Mouse (Mus musculus) G1E (cell line): ENCODE measurements around the gene Anks6. TPM values are rescaled to one million over a fixed set of nuclear protein-coding genes. Genes with fewer than 3 reads are reported as not detected.

Experiments
- ATAC-seq: 2 replicates; pipeline ENCODE4 v1.8.0; 2016; ENCODE audit warnings: mild to moderate bottlenecking; ENCODE audit not compliant: insufficient number of reproducible peaks, poor library complexity, low FRiP score, severe bottlenecking; ENCODE audit errors: extremely low read depth
- DNase-seq: peaks from one replicate; pipeline ENCODE4 v3.0.0; 2012; ENCODE audit warnings: low spot score
- H3K27me3 ChIP-seq: 2 replicates; pipeline ENCODE4 v1.6.1; 2012; ENCODE audit warnings: mild to moderate bottlenecking, low read length, inconsistent platforms; ENCODE audit not compliant: insufficient read depth
- H3K36me3 ChIP-seq: replicated peaks from 2 replicates; pipeline ENCODE3; 2012; ENCODE audit warnings: mild to moderate bottlenecking, inconsistent platforms
- H3K4me1 ChIP-seq: 2 replicates; pipeline ENCODE4 v1.6.1; 2012; ENCODE audit warnings: low read depth, low read length, inconsistent platforms, mixed read lengths; ENCODE audit not compliant: insufficient read depth
- H3K4me3 ChIP-seq: 2 replicates; pipeline ENCODE4 v1.5.1; 2012; ENCODE audit warnings: low read depth, mild to moderate bottlenecking, inconsistent platforms, low read length, moderate library complexity, mixed read lengths
- H3K9me3 ChIP-seq: replicated peaks from 2 replicates; pipeline ENCODE4 v1.6.1; 2012; ENCODE audit warnings: inconsistent platforms
- CTCF ChIP-seq: IDR thresholded peaks from 2 replicates; pipeline ENCODE4 v1.5.1; 2012; ENCODE audit warnings: low read depth, low read length, inconsistent platforms, mixed read lengths
- GATA1 ChIP-seq: IDR thresholded peaks from 2 replicates; pipeline ENCODE4 v1.6.1; 2012; ENCODE audit warnings: borderline replicate concordance, low read length, inconsistent platforms, mixed read lengths
- GATA2 ChIP-seq: IDR thresholded peaks from 2 replicates; pipeline ENCODE4 v1.6.1; 2012; ENCODE audit warnings: low read depth, low read length, inconsistent platforms, borderline replicate concordance
- POLR2AphosphoS5 ChIP-seq: IDR thresholded peaks from 2 replicates; pipeline ENCODE4 v1.6.1; 2012; ENCODE audit warnings: low read depth, low read length, inconsistent platforms; ENCODE audit not compliant: insufficient replicate concordance
- TAL1 ChIP-seq: conservative IDR thresholded peaks from 2 replicates; pipeline ENCODE4 v1.6.1; 2012; ENCODE audit warnings: low read depth, low read length, inconsistent platforms, mixed read lengths
- polyA plus RNA-seq: library from polyadenylated mRNA; stranded (reverse); fragments of >175 nt; gene quantifications from 2 replicates; pipeline ENCODE4 v1.2.3, GENCODE M21; 2012
- total RNA-seq, 2 experiments: library from RNA; stranded (forward) in 1 of 2; stranded (reverse) in 1 of 2; fragments of 200-1000 nt in 1 of 2; fragments of >200 nt in 1 of 2; fragmentation: Nextera tagmentation in 1 of 2; gene quantifications; 2 replicates each; pipeline ENCODE4 v1.2.3; 2014 to 2017

Gene Anks6
- total and polyA plus RNA-seq, 3 experiments = 0.44 TPM; not detected in 2

DNA sequence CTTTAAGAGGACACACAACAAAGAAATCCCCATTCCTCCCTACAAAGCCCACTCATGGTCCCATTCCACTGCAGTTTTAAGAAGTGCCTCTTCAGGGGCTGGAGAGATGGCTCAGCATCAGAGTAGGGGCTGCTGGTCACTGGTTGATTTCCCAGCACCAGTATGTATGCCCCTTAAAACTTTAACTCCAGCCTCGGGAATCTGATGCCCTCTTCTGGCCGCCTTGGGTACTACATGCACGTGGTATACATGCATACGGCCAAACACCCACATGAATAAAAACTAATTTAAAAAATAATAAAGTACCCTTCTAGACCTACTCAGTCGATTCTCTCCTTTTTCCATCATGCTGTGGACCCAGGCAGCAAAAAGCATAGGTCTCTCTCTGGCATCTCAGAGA is 36.7 kb downstream of the Anks6 start:
- peaks cover 90% of the 10 kb centered on the region for H3K9me3 ChIP-seq
- H3K4me3 ChIP-seq = no peak overlapping the region
- H3K27me3 ChIP-seq = no peaks in the 10 kb centered on the region
- no peak for ATAC-seq
- TF ChIP-seq GATA2 (no peak), CTCF (no peak), GATA1 (no peak), POLR2AphosphoS5 (no peak), TAL1 (no peak)
- no peaks in the 10 kb centered on the region for H3K4me1 ChIP-seq
- no peak for DNase-seq
- H3K36me3 ChIP-seq = no peaks in the 10 kb centered on the region

DNA sequence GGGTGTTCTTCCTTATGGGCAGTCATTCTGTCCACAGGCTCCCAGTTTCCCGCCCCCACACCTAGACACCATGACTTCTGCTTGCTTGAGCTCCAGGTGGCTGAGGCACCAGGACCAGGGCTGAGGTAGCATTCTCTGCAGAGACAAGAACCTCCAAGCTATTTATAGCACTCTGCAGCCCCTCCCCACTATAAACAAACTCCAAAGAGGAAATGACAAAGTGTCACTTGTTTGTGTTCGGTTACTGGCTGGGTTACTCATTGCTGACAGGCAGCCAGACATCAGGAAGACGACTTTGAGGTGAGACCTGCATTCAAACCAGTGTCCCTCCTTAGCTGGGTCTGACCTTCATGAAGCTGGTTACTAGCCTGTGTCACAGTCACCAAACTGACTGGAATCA is 42.1 kb downstream of the Anks6 start:
- no peaks in the 10 kb centered on the region for H3K27me3 ChIP-seq
- no peak overlapping the region for H3K4me3 ChIP-seq
- TF ChIP-seq CTCF (no peak), GATA1 (no peak), TAL1 (no peak), GATA2 (no peak), POLR2AphosphoS5 (no peak)
- no peak for ATAC-seq
- no peak for DNase-seq
- H3K36me3 ChIP-seq = no peaks in the 10 kb centered on the region
- H3K4me1 ChIP-seq = no peaks in the 10 kb centered on the region
- peaks cover 91% of the 10 kb centered on the region for H3K9me3 ChIP-seq

DNA sequence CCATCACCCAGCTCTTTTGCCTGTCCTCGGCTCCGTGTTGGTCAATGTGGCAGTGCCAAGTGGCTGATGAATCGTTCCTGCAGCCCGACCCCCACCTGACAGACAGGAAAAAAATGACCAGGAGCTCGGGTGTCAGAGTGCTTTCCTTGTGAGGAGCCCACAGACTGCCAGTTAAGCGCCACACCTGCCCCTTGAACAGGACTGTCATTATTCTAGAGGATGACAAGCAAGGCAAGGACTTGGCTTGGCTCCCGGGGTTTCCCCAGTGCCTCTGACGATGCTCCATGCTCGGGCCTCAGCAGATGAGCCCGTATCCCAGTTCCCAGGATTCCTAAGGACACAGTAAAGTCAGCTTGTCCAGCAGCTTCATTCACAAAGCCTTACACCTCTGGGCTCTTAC is 44.8 kb downstream of the Anks6 start:
- Histone ChIP-seq H3K4me3 (no peak overlapping the region), H3K9me3 (peaks cover 97% of the 10 kb centered on the region), H3K36me3 (no peaks in the 10 kb centered on the region), H3K4me1 (no peaks in the 10 kb centered on the region), H3K27me3 (no peaks in the 10 kb centered on the region)
- DNase-seq = no peak
- no peak for ATAC-seq
- TF ChIP-seq TAL1 (no peak), GATA2 (no peak), POLR2AphosphoS5 (no peak), CTCF (no peak), GATA1 (no peak)

GRCm38 (mm10) chr4:47010400-47011231 is 46.6 kb downstream of the Anks6 start:
- H3K36me3 ChIP-seq = no peaks in the 10 kb centered on the region
- no peaks in the 10 kb centered on the region for H3K27me3 ChIP-seq
- H3K9me3 ChIP-seq = peaks cover 95% of the 10 kb centered on the region
- H3K4me1 ChIP-seq = no peaks in the 10 kb centered on the region
- no peak for DNase-seq
- ATAC-seq = no peak
- no peak overlapping the region for H3K4me3 ChIP-seq
- no peak for TF ChIP-seq TAL1

GRCm38 (mm10) chr4:47000626-47001395 is 56.4 kb downstream of the Anks6 start:
- no peaks in the 10 kb centered on the region for H3K4me1 ChIP-seq
- peaks cover 78% of the 10 kb centered on the region for H3K9me3 ChIP-seq
- H3K4me3 ChIP-seq = no peak overlapping the region
- no peaks in the 10 kb centered on the region for H3K27me3 ChIP-seq
- no peaks in the 10 kb centered on the region for H3K36me3 ChIP-seq
- ATAC-seq = no peak
- TF ChIP-seq GATA1 = no peak
- TF ChIP-seq POLR2AphosphoS5 = no peak
- no peak for TF ChIP-seq CTCF
- no peak for TF ChIP-seq GATA2
- TF ChIP-seq TAL1 = no peak
- DNase-seq = no peak

GRCm38 (mm10) chr4:46997969-46998368 is 59.3 kb downstream of the Anks6 start:
- TF ChIP-seq GATA1 (no peak), GATA2 (no peak), CTCF (no peak), POLR2AphosphoS5 (no peak), TAL1 (no peak)
- Histone ChIP-seq H3K27me3 (no peaks in the 10 kb centered on the region), H3K36me3 (no peaks in the 10 kb centered on the region), H3K9me3 (peaks cover 75% of the 10 kb centered on the region), H3K4me3 (no peak overlapping the region), H3K4me1 (no peaks in the 10 kb centered on the region)
- DNase-seq (no peak), ATAC-seq (no peak)
